Mouse (Mus musculus): ENCODE measurements at regions not wholly inside any gene's neighbourhood (a gene's known extent, or its start where the extent isn't known, plus 50 kb on each side); places are given as distances from the start of the nearest gene placed in this dataset.
A peak's percentile ranks its signal among the peaks of the same experiment; 100 is the strongest.

- Histone ChIP-seq H3K27me3 (replicated peaks; ENCODE audit: control insufficient read depth, insufficient read depth, low read length) (no peaks in the 10 kb centered on the region), H3K4me2 (ENCODE audit: low read depth, low read length) (no peak overlapping the region), H3K4me1 (ENCODE audit: control insufficient read depth, insufficient read depth, low read length) (no peaks in the 10 kb centered on the region), H3K36me3 (ENCODE audit: control insufficient read depth, insufficient read depth, low read length) (no peaks in the 10 kb centered on the region), H3K27ac (replicated peaks; ENCODE audit: low read depth, low read length) (no peak overlapping the region), H3K9ac (ENCODE audit: low read depth, low read length) (no peak overlapping the region), H3K9me3 (ENCODE audit: control insufficient read depth, low read length) (no peaks in the 10 kb centered on the region), H3K4me3 (ENCODE audit: low read depth, low read length) (no peak overlapping the region)
- no peak for ATAC-seq (ENCODE audit: low read depth)
- DNase-seq (ENCODE audit: low spot score): no peak
- WGBS: 69% methylated on average over 6 of the region's 6 CpGs
These were observed 172.0 kb upstream of the Tbx3 start for GRCm38 (mm10) chr5:119498431-119498830.

GRCm38 (mm10) chr5:119507709-119508108, 162.8 kb upstream of the Tbx3 start:
- 0 out of 2 replicates have a peak, but pooled peaks cover 4% of the 10 kb centered on the region for H3K4me1 ChIP-seq (ENCODE audit: control insufficient read depth, insufficient read depth, low read length)
- no peak overlapping the region for H3K4me3 ChIP-seq (ENCODE audit: low read depth, low read length)
- peak; percentile 35 for DNase-seq (ENCODE audit: low spot score)
- 0 out of 2 replicates have a peak overlapping the region, but pooled peaks have one; percentile 15 for H3K9ac ChIP-seq (ENCODE audit: low read depth, low read length)
- H3K27me3 ChIP-seq (replicated peaks; ENCODE audit: control insufficient read depth, insufficient read depth, low read length): no peaks in the 10 kb centered on the region
- no peaks in the 10 kb centered on the region for H3K36me3 ChIP-seq (ENCODE audit: control insufficient read depth, insufficient read depth, low read length)
- H3K4me2 ChIP-seq (ENCODE audit: low read depth, low read length): no peak overlapping the region
- no peak overlapping the region for H3K27ac ChIP-seq (replicated peaks; ENCODE audit: low read depth, low read length)
- no peaks in the 10 kb centered on the region for H3K9me3 ChIP-seq (ENCODE audit: control insufficient read depth, low read length)
- WGBS: 62% methylated on average over 14 of the region's 14 CpGs
- no peak; the same call in 1 of the 2 replicates for ATAC-seq (ENCODE audit: low read depth)

DNA sequence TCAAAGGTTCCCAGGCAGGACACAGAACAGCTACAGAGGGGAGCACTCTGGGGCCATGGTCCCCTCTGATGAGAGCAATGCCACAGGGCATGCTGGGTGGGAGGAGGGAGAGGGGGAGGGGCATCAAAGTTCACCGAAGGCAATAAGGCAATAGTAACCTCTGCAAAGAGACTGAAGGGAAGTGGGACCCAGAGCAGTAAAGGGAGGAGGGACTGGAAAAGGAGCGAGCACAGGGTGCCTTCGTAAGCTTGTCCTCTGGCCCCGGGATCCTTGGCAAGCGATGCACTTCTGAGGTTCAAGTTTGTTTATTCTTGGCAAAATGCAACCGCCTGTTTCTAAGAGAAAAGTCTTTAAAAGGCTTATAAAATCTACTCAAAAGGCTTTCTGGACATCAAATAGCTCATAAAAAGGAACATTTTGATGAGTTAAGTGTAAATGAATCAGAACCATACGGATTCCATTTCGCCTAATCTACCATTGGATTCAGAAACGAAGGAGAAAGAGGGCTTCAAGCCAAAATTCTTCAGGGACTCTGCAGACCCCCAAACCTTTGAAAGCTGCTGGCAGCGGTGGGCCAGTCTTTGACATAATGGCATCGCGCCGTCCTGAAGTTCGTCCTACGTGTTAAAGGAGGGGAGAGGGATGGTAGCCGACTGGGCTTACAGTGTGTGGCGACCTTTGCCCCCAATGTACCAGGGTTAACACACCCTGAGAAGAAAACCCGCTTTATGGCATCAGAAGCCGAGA, 151.8 kb upstream of the Tbx3 start:
- no peaks in the 10 kb centered on the region for H3K27me3 ChIP-seq (replicated peaks; ENCODE audit: control insufficient read depth, insufficient read depth, low read length)
- WGBS: 54% methylated on average over 19 of the region's 19 CpGs
- no peaks in the 10 kb centered on the region for H3K36me3 ChIP-seq (ENCODE audit: control insufficient read depth, insufficient read depth, low read length)
- H3K9ac ChIP-seq (ENCODE audit: low read depth, low read length): no peak overlapping the region
- DNase-seq (ENCODE audit: low spot score): peak; percentile 76
- H3K4me1 ChIP-seq (ENCODE audit: control insufficient read depth, insufficient read depth, low read length): peaks cover 14% of the 10 kb centered on the region
- H3K27ac ChIP-seq (replicated peaks; ENCODE audit: low read depth, low read length): no peak overlapping the region; the same call in 1 of the 2 replicates
- no peak for ATAC-seq (ENCODE audit: low read depth)
- no peak overlapping the region for H3K4me2 ChIP-seq (ENCODE audit: low read depth, low read length)
- no peak overlapping the region for H3K4me3 ChIP-seq (ENCODE audit: low read depth, low read length)
- H3K9me3 ChIP-seq (ENCODE audit: control insufficient read depth, low read length): no peaks in the 10 kb centered on the region

DNA sequence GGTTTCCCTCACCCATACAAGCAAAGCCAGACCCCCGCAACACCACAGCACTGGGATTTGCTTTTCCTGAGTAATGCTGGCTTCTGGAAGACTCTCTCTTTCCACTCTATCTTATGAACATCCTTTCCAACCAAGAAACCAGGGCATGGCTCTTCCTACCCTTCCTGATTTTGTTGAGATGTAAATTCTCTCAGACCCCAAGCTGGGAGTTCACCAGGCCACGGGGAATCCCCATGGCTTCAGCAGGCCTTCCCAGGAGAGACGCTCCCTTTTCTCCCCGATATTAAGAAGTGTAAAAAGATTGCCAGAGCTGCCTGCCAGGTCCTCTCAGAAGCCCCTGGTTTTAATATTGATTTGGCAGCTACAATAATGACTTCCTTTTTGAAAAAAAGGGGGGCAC, 146.3 kb upstream of the Tbx3 start:
- DNase-seq (ENCODE audit: low spot score) (no peak), ATAC-seq (ENCODE audit: low read depth) (no peak)
- no peak overlapping the region for H3K27ac ChIP-seq (replicated peaks; ENCODE audit: low read depth, low read length)
- H3K4me3 ChIP-seq (ENCODE audit: low read depth, low read length): no peak overlapping the region
- H3K9me3 ChIP-seq (ENCODE audit: control insufficient read depth, low read length): no peaks in the 10 kb centered on the region
- H3K36me3 ChIP-seq (ENCODE audit: control insufficient read depth, insufficient read depth, low read length): no peaks in the 10 kb centered on the region
- no peak overlapping the region for H3K9ac ChIP-seq (ENCODE audit: low read depth, low read length)
- WGBS: 28% methylated on average over 4 of the region's 4 CpGs
- H3K4me2 ChIP-seq (ENCODE audit: low read depth, low read length): no peak overlapping the region
- no peaks in the 10 kb centered on the region for H3K27me3 ChIP-seq (replicated peaks; ENCODE audit: control insufficient read depth, insufficient read depth, low read length)
- H3K4me1 ChIP-seq (ENCODE audit: control insufficient read depth, insufficient read depth, low read length): peaks cover 12% of the 10 kb centered on the region; the same call in 1 of the 2 replicates

DNA sequence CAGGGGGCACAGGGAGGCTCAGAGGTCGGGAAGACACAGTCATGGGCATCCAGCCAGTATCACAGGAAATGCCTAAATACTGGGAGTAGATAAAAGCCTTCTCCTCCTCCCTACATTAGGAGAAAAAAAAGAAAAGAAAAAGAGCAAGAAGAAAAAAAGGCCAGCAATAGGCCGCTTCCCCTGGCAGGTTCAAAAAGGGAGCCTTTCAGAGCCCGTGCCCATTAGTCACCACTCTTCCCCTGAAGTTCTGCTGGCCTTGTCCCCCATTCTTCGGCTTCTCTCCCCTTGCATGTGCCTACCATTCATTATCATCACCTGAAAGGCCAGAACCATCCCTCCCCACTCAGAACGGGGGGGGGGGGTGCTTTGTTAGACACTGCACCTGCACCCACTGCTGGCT, 144.5 kb upstream of the Tbx3 start:
- no peaks in the 10 kb centered on the region for H3K36me3 ChIP-seq (ENCODE audit: control insufficient read depth, insufficient read depth, low read length)
- H3K9ac ChIP-seq (ENCODE audit: low read depth, low read length): no peak overlapping the region
- ATAC-seq (ENCODE audit: low read depth): no peak
- no peak overlapping the region for H3K4me2 ChIP-seq (ENCODE audit: low read depth, low read length)
- no peak for DNase-seq (ENCODE audit: low spot score)
- no peaks in the 10 kb centered on the region for H3K27me3 ChIP-seq (replicated peaks; ENCODE audit: control insufficient read depth, insufficient read depth, low read length)
- peaks cover 26% of the 10 kb centered on the region; the same call in 1 of the 2 replicates for H3K4me1 ChIP-seq (ENCODE audit: control insufficient read depth, insufficient read depth, low read length)
- H3K4me3 ChIP-seq (ENCODE audit: low read depth, low read length): no peak overlapping the region
- H3K27ac ChIP-seq (replicated peaks; ENCODE audit: low read depth, low read length): no peak overlapping the region
- no peaks in the 10 kb centered on the region for H3K9me3 ChIP-seq (ENCODE audit: control insufficient read depth, low read length)
- WGBS: 77% methylated on average over 5 of the region's 5 CpGs

DNA sequence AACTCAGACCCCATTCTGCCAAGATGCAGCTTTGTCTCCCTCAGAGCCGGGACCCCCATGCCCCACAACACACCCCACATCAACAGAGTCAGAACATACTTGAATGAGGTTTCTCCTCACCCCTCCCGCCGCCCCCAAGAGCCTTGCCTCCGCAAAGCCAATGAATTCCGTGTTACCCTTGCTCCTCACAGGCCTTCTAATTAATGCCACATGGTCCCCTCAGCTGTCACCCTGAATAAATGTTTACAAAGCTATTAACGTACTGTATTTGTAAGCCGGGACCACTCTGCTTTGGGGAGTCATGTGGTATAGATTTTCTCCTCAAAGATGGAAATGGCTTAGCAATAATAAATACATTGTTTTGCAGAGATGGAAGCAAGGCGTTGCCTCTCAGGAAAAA, 140.5 kb upstream of the Tbx3 start:
- Histone ChIP-seq H3K36me3 (ENCODE audit: control insufficient read depth, insufficient read depth, low read length) (no peaks in the 10 kb centered on the region), H3K9me3 (ENCODE audit: control insufficient read depth, low read length) (no peaks in the 10 kb centered on the region), H3K27me3 (replicated peaks; ENCODE audit: control insufficient read depth, insufficient read depth, low read length) (no peaks in the 10 kb centered on the region), H3K9ac (ENCODE audit: low read depth, low read length) (no peak overlapping the region), H3K27ac (replicated peaks; ENCODE audit: low read depth, low read length) (no peak overlapping the region; the same call in 1 of the 2 replicates), H3K4me3 (ENCODE audit: low read depth, low read length) (no peak overlapping the region), H3K4me2 (ENCODE audit: low read depth, low read length) (no peak overlapping the region), H3K4me1 (ENCODE audit: control insufficient read depth, insufficient read depth, low read length) (peaks cover 16% of the 10 kb centered on the region; the same call in 1 of the 2 replicates)
- DNase-seq (ENCODE audit: low spot score) (peak; percentile 88), ATAC-seq (ENCODE audit: low read depth) (peak; percentile 41; the same call in 1 of the 2 replicates)
- WGBS: 23% methylated on average over 8 of the region's 8 CpGs

DNA sequence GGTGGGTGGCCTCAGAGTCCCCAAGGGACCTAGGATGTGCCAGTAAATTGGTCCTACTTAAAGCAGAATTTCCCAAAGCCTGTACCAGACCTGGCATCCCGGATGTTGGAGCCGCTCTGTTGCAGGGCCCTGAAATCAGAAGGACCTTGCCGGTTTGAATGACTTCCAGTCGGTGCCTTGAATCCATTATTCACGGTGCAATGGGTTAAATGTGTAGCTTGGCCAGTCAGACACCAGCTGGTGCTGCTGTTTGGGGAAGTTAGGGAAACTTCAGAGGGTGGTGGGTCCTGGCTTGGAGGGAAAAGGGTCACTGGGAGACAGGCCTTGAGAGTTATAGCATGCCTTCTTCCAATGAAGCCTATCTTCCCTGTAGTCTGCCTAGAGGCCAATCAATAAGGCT, 135.5 kb upstream of the Tbx3 start:
- Histone ChIP-seq H3K9ac (ENCODE audit: low read depth, low read length) (no peak overlapping the region), H3K36me3 (ENCODE audit: control insufficient read depth, insufficient read depth, low read length) (no peaks in the 10 kb centered on the region), H3K9me3 (ENCODE audit: control insufficient read depth, low read length) (no peaks in the 10 kb centered on the region), H3K4me3 (ENCODE audit: low read depth, low read length) (no peak overlapping the region), H3K27me3 (replicated peaks; ENCODE audit: control insufficient read depth, insufficient read depth, low read length) (no peaks in the 10 kb centered on the region), H3K4me2 (ENCODE audit: low read depth, low read length) (no peak overlapping the region), H3K27ac (replicated peaks; ENCODE audit: low read depth, low read length) (no peak overlapping the region), H3K4me1 (ENCODE audit: control insufficient read depth, insufficient read depth, low read length) (peaks cover 8% of the 10 kb centered on the region; the same call in 1 of the 2 replicates)
- 41% methylated on average over 5 of the region's 5 CpGs for WGBS
- ATAC-seq (ENCODE audit: low read depth): no peak
- no peak for DNase-seq (ENCODE audit: low spot score)

DNA sequence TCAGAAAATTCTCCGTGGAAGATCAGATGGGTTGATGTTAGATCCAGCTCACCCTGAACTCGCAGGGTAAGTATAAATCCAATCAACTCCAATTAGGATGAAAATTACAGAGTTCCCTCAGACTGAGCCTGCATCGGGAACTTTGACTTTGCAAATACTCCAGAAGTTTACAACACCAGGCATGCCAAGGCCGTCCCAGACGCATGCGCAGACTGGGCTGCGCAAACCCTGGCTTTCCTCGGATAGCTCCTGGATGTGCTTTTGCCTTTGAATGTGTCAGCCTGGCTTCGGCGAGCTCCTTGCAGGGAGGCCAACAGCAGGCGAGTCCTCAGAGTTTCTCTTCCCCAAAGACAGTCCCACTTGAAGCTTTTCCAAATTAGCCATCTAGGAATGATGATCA, 127.6 kb upstream of the Tbx3 start:
- 78% methylated on average over 11 of the region's 11 CpGs for WGBS
- DNase-seq (ENCODE audit: low spot score) (no peak), ATAC-seq (ENCODE audit: low read depth) (no peak)
- H3K36me3 ChIP-seq (ENCODE audit: control insufficient read depth, insufficient read depth, low read length): no peaks in the 10 kb centered on the region
- no peak overlapping the region for H3K4me3 ChIP-seq (ENCODE audit: low read depth, low read length)
- H3K9ac ChIP-seq (ENCODE audit: low read depth, low read length): no peak overlapping the region
- H3K27ac ChIP-seq (replicated peaks; ENCODE audit: low read depth, low read length): no peak overlapping the region
- H3K27me3 ChIP-seq (replicated peaks; ENCODE audit: control insufficient read depth, insufficient read depth, low read length): 0 out of 2 replicates have a peak, but pooled peaks cover 6% of the 10 kb centered on the region
- no peak overlapping the region for H3K4me2 ChIP-seq (ENCODE audit: low read depth, low read length)
- H3K9me3 ChIP-seq (ENCODE audit: control insufficient read depth, low read length): no peaks in the 10 kb centered on the region
- no peaks in the 10 kb centered on the region for H3K4me1 ChIP-seq (ENCODE audit: control insufficient read depth, insufficient read depth, low read length)

- ATAC-seq (ENCODE audit: low read depth): no peak
- 87% methylated on average over 6 of the region's 6 CpGs for WGBS
These were observed 126.8 kb upstream of the Tbx3 start for GRCm38 (mm10) chr5:119543716-119544115.

More at GRCm38 (mm10) chr5:119543716-119544115, 126.8 kb upstream of the Tbx3 start:
- no peak overlapping the region for H3K4me3 ChIP-seq (ENCODE audit: low read depth, low read length)
- 0 out of 2 replicates have a peak, but pooled peaks cover 6% of the 10 kb centered on the region for H3K27me3 ChIP-seq (replicated peaks; ENCODE audit: control insufficient read depth, insufficient read depth, low read length)
- DNase-seq (ENCODE audit: low spot score): no peak
- no peak overlapping the region for H3K9ac ChIP-seq (ENCODE audit: low read depth, low read length)
- no peaks in the 10 kb centered on the region for H3K36me3 ChIP-seq (ENCODE audit: control insufficient read depth, insufficient read depth, low read length)
- no peaks in the 10 kb centered on the region for H3K4me1 ChIP-seq (ENCODE audit: control insufficient read depth, insufficient read depth, low read length)
- H3K4me2 ChIP-seq (ENCODE audit: low read depth, low read length): no peak overlapping the region
- no peaks in the 10 kb centered on the region for H3K9me3 ChIP-seq (ENCODE audit: control insufficient read depth, low read length)
- H3K27ac ChIP-seq (replicated peaks; ENCODE audit: low read depth, low read length): no peak overlapping the region

All from embryonic facial prominence, embryonic 14.5 days (tissue).